Mouse (Mus musculus): ENCODE measurements around the gene Vps29.
"Not testable (repeated sequence)": the region's sequence is repeated elsewhere in the genome, so short reads cannot be mapped to it uniquely, and the experiment has no call there.

Gene Vps29

GRCm38 (mm10) chr5:122353807-122354491 lies at the start of gene Vps29, which contains the start of gene Rad9b:
Gene Vps29 (plus strand): TSS chr5:122354369.
Gene Rad9b (minus strand): TSS chr5:122354233.
- DNase-seq = peak; percentile 98

GRCm38 (mm10) chr5:122304541-122304940 lies 49.6 kb upstream of the Vps29 start:
- DNase-seq = no peak

- no peak for DNase-seq
Observed at GRCm38 (mm10) chr5:122305472-122305871, 48.7 kb upstream of the Vps29 start.

GRCm38 (mm10) chr5:122306536-122306935 lies 47.6 kb upstream of the Vps29 start:
- DNase-seq = no peak

- DNase-seq = no peak
Observed at GRCm38 (mm10) chr5:122310699-122311098, 43.5 kb upstream of the Vps29 start.

- no peak for DNase-seq
Observed at GRCm38 (mm10) chr5:122311692-122312091, 42.5 kb upstream of the Vps29 start.

- no peak for DNase-seq
Observed at GRCm38 (mm10) chr5:122312346-122312745, 41.8 kb upstream of the Vps29 start.

- no peak for DNase-seq
Observed at GRCm38 (mm10) chr5:122312942-122313684, 41.1 kb upstream of the Vps29 start.

- peak; percentile 96 for DNase-seq
Observed at GRCm38 (mm10) chr5:122314966-122315667, 39.1 kb upstream of the Vps29 start.

GRCm38 (mm10) chr5:122317329-122318045 lies 36.7 kb upstream of the Vps29 start:
- peak; percentile 71 for DNase-seq

GRCm38 (mm10) chr5:122318100-122318499 lies 36.1 kb upstream of the Vps29 start:
- peak; percentile 40 for DNase-seq

GRCm38 (mm10) chr5:122318976-122319375 lies 35.2 kb upstream of the Vps29 start:
- DNase-seq = not testable (repeated sequence)

- DNase-seq = no peak
Observed at GRCm38 (mm10) chr5:122319474-122320204, 34.5 kb upstream of the Vps29 start.

- DNase-seq = no peak
Observed at GRCm38 (mm10) chr5:122320205-122320781, 33.9 kb upstream of the Vps29 start.

- DNase-seq = no peak
Observed at GRCm38 (mm10) chr5:122323523-122323922, 30.6 kb upstream of the Vps29 start.

- peak; percentile 95 for DNase-seq
Observed at GRCm38 (mm10) chr5:122324608-122325431, 29.3 kb upstream of the Vps29 start.

- DNase-seq = peak; percentile 62
Observed at GRCm38 (mm10) chr5:122325477-122325876, 28.7 kb upstream of the Vps29 start.

GRCm38 (mm10) chr5:122327283-122327682 lies 26.9 kb upstream of the Vps29 start:
- DNase-seq = no peak

GRCm38 (mm10) chr5:122330269-122330668 lies 23.9 kb upstream of the Vps29 start:
- no peak for DNase-seq

GRCm38 (mm10) chr5:122334682-122335081 lies 19.5 kb upstream of the Vps29 start:
- DNase-seq = no peak
